Mouse (Mus musculus) megakaryocyte progenitor cell, adult 5-6 weeks (primary cell): ENCODE measurements around the gene Cidec. TPM values are rescaled to one million over a fixed set of nuclear protein-coding genes. Genes with fewer than 3 reads are reported as not detected.

ENCODE experiments used
- total RNA-seq, 2 experiments: library from RNA; stranded (forward) in 1 of 2; stranded (reverse) in 1 of 2; fragments of 157-497, 149-512 nt in 1 of 2; fragments of 200-1000 nt in 1 of 2; gene quantifications; 2 replicates each; pipeline versions ENCODE4 v1.2.3 to v1.2.4; 2015 to 2017

Gene Cidec
- total RNA-seq, 2 experiments from 2014 or later, result not detected

Other genes starting within 250 kb of the Cidec start
- 0.15 and 0.39 TPM in 2 replicates for gene Lhfpl4, start 240.4 kb downstream of the Cidec start, total RNA-seq (2015)
- not detected in 2 replicates for gene Lhfpl4, start 240.4 kb downstream of the Cidec start, total RNA-seq (2017)
- 22.7 and 24.3 TPM in 2 replicates for gene Mtmr14, start 197.9 kb downstream of the Cidec start, total RNA-seq (2015)
- 39.7 and 55.8 TPM in 2 replicates for gene Mtmr14, start 197.9 kb downstream of the Cidec start, total RNA-seq (2017)
- gene Cpne9, start 153.5 kb downstream of the Cidec start, total RNA-seq (2015), result 0.49 TPM in 1 of 2 replicates, not detected in the other
- not detected in 2 replicates for gene Cpne9, start 153.5 kb downstream of the Cidec start, total RNA-seq (2017)
- 33.9 and 34.7 TPM in 2 replicates for gene Brpf1, start 128.6 kb downstream of the Cidec start, total RNA-seq (2015)
- gene Brpf1, start 128.6 kb downstream of the Cidec start, total RNA-seq (2017), result 36.6 and 39.0 TPM in 2 replicates
- gene Ogg1, start 108.8 kb downstream of the Cidec start, total RNA-seq (2015), result 12.7 and 13.4 TPM in 2 replicates
- 4.1 and 9.7 TPM in 2 replicates for gene Ogg1, start 108.8 kb downstream of the Cidec start, total RNA-seq (2017)
- gene Camk1, start 91.8 kb downstream of the Cidec start, total RNA-seq (2015), result 10.2 and 15.2 TPM in 2 replicates
- gene Camk1, start 91.8 kb downstream of the Cidec start, total RNA-seq (2017), result 16.6 and 24.3 TPM in 2 replicates
- gene Tada3, start 57.9 kb downstream of the Cidec start, total RNA-seq (2015), result 23.0 and 24.5 TPM in 2 replicates
- gene Tada3, start 57.9 kb downstream of the Cidec start, total RNA-seq (2017), result 11.9 and 13.9 TPM in 2 replicates
- gene Arpc4, start 57.6 kb downstream of the Cidec start, total RNA-seq (2015), result 171 and 208 TPM in 2 replicates
- gene Arpc4, start 57.6 kb downstream of the Cidec start, total RNA-seq (2017), result 306 and 331 TPM in 2 replicates
- 2.5 and 4.3 TPM in 2 replicates for gene Ttll3, start 46.5 kb downstream of the Cidec start, total RNA-seq (2015)
- 2.0 and 2.9 TPM in 2 replicates for gene Ttll3, start 46.5 kb downstream of the Cidec start, total RNA-seq (2017)
- 3.5 and 5.7 TPM in 2 replicates for gene Rpusd3, start 16.4 kb downstream of the Cidec start, total RNA-seq (2015)
- 9.2 and 11.8 TPM in 2 replicates for gene Rpusd3, start 16.4 kb downstream of the Cidec start, total RNA-seq (2017)
- gene Jagn1, start 6.8 kb upstream of the Cidec start, total RNA-seq (2015), result 76.3 and 85.0 TPM in 2 replicates
- gene Jagn1, start 6.8 kb upstream of the Cidec start, total RNA-seq (2017), result 21.7 and 28.0 TPM in 2 replicates
- 0.44 and 1.2 TPM in 2 replicates for gene Il17re, start 22.7 kb upstream of the Cidec start, total RNA-seq (2015)
- 0.21 and 0.34 TPM in 2 replicates for gene Il17re, start 22.7 kb upstream of the Cidec start, total RNA-seq (2017)
- not detected in 2 replicates for gene Il17rc, start 35.7 kb upstream of the Cidec start, total RNA-seq (2015)
- gene Il17rc, start 35.7 kb upstream of the Cidec start, total RNA-seq (2017), result not detected in 2 replicates
- 5.9 and 6.1 TPM in 2 replicates for gene Creld1, start 47.5 kb upstream of the Cidec start, total RNA-seq (2015)
- gene Creld1, start 47.5 kb upstream of the Cidec start, total RNA-seq (2017), result 4.7 and 6.6 TPM in 2 replicates
- gene Prrt3, start 66.2 kb upstream of the Cidec start, total RNA-seq (2015), result not detected in 2 replicates
- not detected in 2 replicates for gene Prrt3, start 66.2 kb upstream of the Cidec start, total RNA-seq (2017)
- 60.4 and 64.5 TPM in 2 replicates for gene Emc3, start 95.9 kb upstream of the Cidec start, total RNA-seq (2015)
- 31.7 and 34.5 TPM in 2 replicates for gene Emc3, start 95.9 kb upstream of the Cidec start, total RNA-seq (2017)
- gene Fancd2, start 95.9 kb upstream of the Cidec start, total RNA-seq (2015), result 24.0 and 24.3 TPM in 2 replicates
- gene Fancd2, start 95.9 kb upstream of the Cidec start, total RNA-seq (2017), result 26.6 and 27.4 TPM in 2 replicates
- gene Fancd2os, start 165.0 kb upstream of the Cidec start, total RNA-seq (2015), result not detected in 2 replicates
- not detected in 2 replicates for gene Fancd2os, start 165.0 kb upstream of the Cidec start, total RNA-seq (2017)
- gene Brk1, start 169.0 kb upstream of the Cidec start, total RNA-seq (2015), result 237 and 246 TPM in 2 replicates
- gene Brk1, start 169.0 kb upstream of the Cidec start, total RNA-seq (2017), result 117 and 131 TPM in 2 replicates
- 14.1 and 22.7 TPM in 2 replicates for gene Vhl, start 188.2 kb upstream of the Cidec start, total RNA-seq (2015)
- 10.8 and 12.2 TPM in 2 replicates for gene Vhl, start 188.2 kb upstream of the Cidec start, total RNA-seq (2017)
- 4.9 and 10.8 TPM in 2 replicates for gene Irak2, start 202.7 kb upstream of the Cidec start, total RNA-seq (2015)
- 20.9 and 30.4 TPM in 2 replicates for gene Irak2, start 202.7 kb upstream of the Cidec start, total RNA-seq (2017)